Mouse (Mus musculus): ENCODE measurements around the gene Ctbp2.

DNA sequence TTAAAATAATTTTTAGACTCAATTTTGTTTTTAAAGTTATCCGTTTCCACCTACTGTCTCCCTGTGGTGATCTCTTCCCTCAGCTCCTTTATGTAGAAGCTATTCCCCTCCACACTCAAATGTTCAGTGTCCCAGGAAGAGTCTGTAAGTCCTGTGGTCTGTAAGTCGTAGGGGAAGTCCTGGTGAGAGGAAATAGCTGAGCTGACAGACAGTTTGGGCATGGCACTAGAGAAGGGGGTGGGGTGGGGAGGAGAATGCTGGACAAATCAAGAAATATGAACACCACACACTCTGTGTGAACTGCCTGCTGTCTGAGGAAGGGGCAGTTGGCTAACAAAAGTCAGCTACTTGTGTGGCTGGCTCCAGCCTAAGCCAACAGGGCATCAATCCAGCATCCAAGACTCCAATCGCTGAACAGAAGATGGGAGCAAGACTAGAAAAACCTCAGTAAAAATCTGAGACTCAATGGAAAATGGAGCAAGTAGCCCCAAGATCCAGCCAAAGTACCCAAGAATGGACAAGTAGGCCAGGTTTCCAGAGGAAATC lies 76.0 kb downstream of the Ctbp2 start:
- no peak for TF ChIP-seq GATA1 (IDR thresholded peaks at IDR 0.05; ENCODE audit: borderline replicate concordance, low read length)
- no peak for TF ChIP-seq FLI1 (IDR thresholded peaks at IDR 0.05; ENCODE audit: low read length)

Data from megakaryocyte, embryonic 14.5 days (primary cell).